18 mouse cellular contexts compared by ENCODE assay signal in the genomic region with DNA sequence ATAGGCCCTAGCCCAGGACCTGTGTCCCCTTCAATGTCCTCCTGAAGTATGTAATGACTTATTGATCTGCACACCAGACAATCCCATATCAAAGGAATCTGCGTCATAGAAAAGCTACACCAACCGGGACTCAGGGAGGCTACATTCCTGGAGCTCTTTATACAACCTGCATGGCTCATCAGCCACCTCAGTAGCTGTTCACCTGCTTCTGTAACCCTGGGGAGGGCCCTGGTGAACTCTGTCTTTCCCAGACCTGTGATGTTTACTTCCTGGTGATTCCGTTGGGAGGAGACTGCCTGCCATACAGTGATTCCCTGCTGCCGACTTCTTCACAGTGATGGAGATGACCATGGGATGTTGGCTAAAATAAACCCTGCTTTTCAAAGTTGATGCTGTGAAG. TPM values are rescaled to one million over a fixed set of nuclear protein-coding genes. Genes with fewer than 3 reads are reported as not detected.
DNase-seq lines count a peak whose midpoint lies in the region.
"Had no signal": no experiment of that assay in that cellular context is flagged by ENCODE, and none has a peak within 500 bp of the region (broad histone marks: within the 10 kb centered on the region; RNA-seq: fewer than 3 reads in every experiment).

No protein-coding gene starts in this region.

- peak; percentile 43 for DNase-seq in heart, adult 11 months
- no peak for DNase-seq in heart, postnatal 4 days
- peak; percentile 5 for DNase-seq in testis, postnatal 10 days (ENCODE audit: low spot score)
- DNase-seq in testis, postnatal 14 days (ENCODE audit: low spot score): no peak
- no peak for DNase-seq in embryo, embryonic 10 days (ENCODE audit: low spot score)
- DNase-seq: adrenal gland, adult 8-10 months; adrenal gland, postnatal 14 days; adrenal gland, postnatal 36 days; B cell, adult 2 months; cerebellum, adult 18-20 months; cerebellum, adult 8-10 months; cerebellum, adult 9-11 months; cerebellum, postnatal 14 days; cerebellum, postnatal 36 days; forebrain, postnatal 0 days had no signal

RNA-seq across cellular contexts. Expression of gene Aqp12, which starts 17.2 kb away (rescaled TPM):
- not detected for total RNA-seq in heart, postnatal 4 days (2021)
- total RNA-seq: adrenal gland, postnatal 14 days; adrenal gland, postnatal 36 days; CH12.LX; common myeloid progenitor, adult 5-6 weeks; forebrain, postnatal 0 days; G1E had no signal

RNA-seq across cellular contexts. Expression of gene Gpr35, which starts 38.2 kb away (rescaled TPM):
- under 1 TPM; 0.38 to 0.59 TPM for total RNA-seq in heart, postnatal 4 days (2021)

RNA-seq across cellular contexts. Expression of gene Capn10, which starts 54.7 kb away (rescaled TPM):
- 10 to 100 TPM; 10.2 to 14.0 TPM for total RNA-seq in heart, postnatal 4 days (2021)

Comparison
In these comparisons a context has a peak if more than half of its experiments do, and no peak if none do; other contexts are left out.
1. DNase-seq: peak in heart, adult 11 months (single experiment) and testis, postnatal 10 days (single experiment); none in heart, postnatal 4 days (single experiment), testis, postnatal 14 days (single experiment) and embryo, embryonic 10 days (single experiment).